Mouse (Mus musculus) CH12.LX (cell line): ENCODE measurements around the gene 6430531B16Rik. TPM values are rescaled to one million over a fixed set of nuclear protein-coding genes. Genes with fewer than 3 reads are reported as not detected.

Experiments used
- DNase-seq: peaks from one replicate; pipeline ENCODE4 v3.0.0-alpha.2; 2013; ENCODE audit errors: extremely low read depth
- H3K27ac ChIP-seq: 2 replicates; pipeline ENCODE4 v1.5.1; 2012; ENCODE audit warnings: low read depth, mild to moderate bottlenecking, control low read depth, moderate library complexity; ENCODE audit not compliant: insufficient read depth
- H3K27me3 ChIP-seq: replicated peaks from 2 replicates; pipeline ENCODE3; 2012; ENCODE audit warnings: inconsistent platforms
- H3K36me3 ChIP-seq, 2 experiments: replicated peaks in 1 of 2; 2 replicates each; pipeline versions ENCODE3 to v1.6.1; 2012; ENCODE audit warnings: inconsistent platforms in 1 of 2, low read length in 1 of 2, mild to moderate bottlenecking in 1 of 2, mixed read lengths in 1 of 2, moderate library complexity in 1 of 2; ENCODE audit not compliant: control insufficient read depth in 1 of 2, insufficient read depth in 1 of 2
- H3K4me1 ChIP-seq, 2 experiments: 2 replicates each; pipeline ENCODE4 v1.6.1; 2012; ENCODE audit warnings: inconsistent platforms in 1 of 2, moderate library complexity in 1 of 2; ENCODE audit not compliant: insufficient read depth in 2 of 2, control insufficient read depth in 1 of 2
- H3K4me2 ChIP-seq: 2 replicates; pipeline ENCODE4 v1.6.1; 2012; ENCODE audit warnings: low read depth, mild to moderate bottlenecking, control low read depth; ENCODE audit not compliant: poor library complexity, insufficient read depth, severe bottlenecking
- H3K4me3 ChIP-seq, 3 experiments: fragments of 150-350 bp in 1 of 3; sonication (generic) in 1 of 3; replicated peaks in 1 of 3; 2 replicates each; pipeline versions ENCODE3 to v1.5.1; 2011 to 2012; ENCODE audit warnings: low read depth in 2 of 3, low read length in 2 of 3, mild to moderate bottlenecking in 2 of 3, moderate library complexity in 2 of 3, control low read depth in 1 of 3, improper control_type of control experiment in 1 of 3, inconsistent platforms in 1 of 3, mixed read lengths in 1 of 3; ENCODE audit not compliant: poor library complexity in 1 of 3
- H3K79me2 ChIP-seq: replicated peaks from 2 replicates; pipeline ENCODE4 v1.6.1; 2012; ENCODE audit warnings: mild to moderate bottlenecking, moderate library complexity; ENCODE audit not compliant: control insufficient read depth, poor library complexity, insufficient read depth, severe bottlenecking; ENCODE audit errors: extremely low read depth
- H3K9ac ChIP-seq: 2 replicates; pipeline ENCODE4 v1.6.1; 2012; ENCODE audit warnings: low read depth, mild to moderate bottlenecking, control low read depth, moderate library complexity; ENCODE audit not compliant: insufficient read depth
- H3K9me3 ChIP-seq: replicated peaks from 2 replicates; pipeline ENCODE3; 2012; ENCODE audit warnings: low read length, inconsistent platforms, mixed read lengths
- CHD1 ChIP-seq: IDR thresholded peaks from 2 replicates; pipeline ENCODE4 v1.6.1; 2012; ENCODE audit warnings: low read depth, low read length, improper control_type of control experiment, inconsistent platforms
- ELF1 ChIP-seq: IDR thresholded peaks from 2 replicates; pipeline ENCODE4 v1.6.1; 2014; ENCODE audit warnings: low read depth, mild to moderate bottlenecking, inconsistent platforms, low read length, improper control_type of control experiment
- HCFC1 ChIP-seq: IDR thresholded peaks from 2 replicates; pipeline ENCODE4 v1.6.1; 2012; ENCODE audit warnings: low read depth, mild to moderate bottlenecking, inconsistent platforms, low read length, improper control_type of control experiment
- JUND ChIP-seq: conservative IDR thresholded peaks from 2 replicates; pipeline ENCODE4 v1.6.1; 2011; ENCODE audit warnings: low read depth, low read length, improper control_type of control experiment
- KAT2A ChIP-seq: IDR thresholded peaks from 2 replicates; pipeline ENCODE4 v1.6.1; 2012; ENCODE audit warnings: low read length, improper control_type of control experiment, inconsistent platforms; ENCODE audit not compliant: insufficient replicate concordance
- MAFK ChIP-seq: IDR thresholded peaks from 2 replicates; pipeline ENCODE4 v1.6.1; 2011; ENCODE audit warnings: low read length, improper control_type of control experiment; ENCODE audit not compliant: insufficient replicate concordance
- MAX ChIP-seq: IDR thresholded peaks from 2 replicates; pipeline ENCODE4 v1.6.1; 2011; ENCODE audit warnings: low read length, improper control_type of control experiment
- MXI1 ChIP-seq: IDR thresholded peaks from 2 replicates; pipeline ENCODE4 v1.6.1; 2011; ENCODE audit warnings: mild to moderate bottlenecking, low read depth, low read length, improper control_type of control experiment
- NRF1 ChIP-seq: IDR thresholded peaks from 2 replicates; pipeline ENCODE4 v1.6.1; 2014; ENCODE audit warnings: low read depth, mild to moderate bottlenecking, inconsistent platforms, low read length, improper control_type of control experiment, moderate library complexity
- POLR2A ChIP-seq: IDR thresholded peaks from 2 replicates; pipeline ENCODE4 v1.6.1; 2011; ENCODE audit warnings: low read depth, mild to moderate bottlenecking, improper control_type of control experiment, low read length
- RAD21 ChIP-seq: IDR thresholded peaks from 2 replicates; pipeline ENCODE4 v1.6.1; 2011; ENCODE audit warnings: low read depth, mild to moderate bottlenecking, low read length, improper control_type of control experiment, moderate library complexity
- SIN3A ChIP-seq: IDR thresholded peaks from 2 replicates; pipeline ENCODE4 v1.6.1; 2012; ENCODE audit warnings: low read length, improper control_type of control experiment, inconsistent platforms
- TBP ChIP-seq: conservative IDR thresholded peaks from 2 replicates; pipeline ENCODE4 v1.6.1; 2011; ENCODE audit warnings: low read depth, low read length, improper control_type of control experiment
- UBTF ChIP-seq: IDR thresholded peaks from 2 replicates; pipeline ENCODE4 v1.6.1; 2012; ENCODE audit warnings: low read depth, mild to moderate bottlenecking, inconsistent platforms, low read length, improper control_type of control experiment, moderate library complexity
- USF2 ChIP-seq: conservative IDR thresholded peaks from 2 replicates; pipeline ENCODE4 v1.6.1; 2011; ENCODE audit warnings: low read depth, low read length, improper control_type of control experiment
- ZMIZ1 ChIP-seq: IDR thresholded peaks from 2 replicates; pipeline ENCODE4 v1.6.1; 2012; ENCODE audit warnings: low read depth, mild to moderate bottlenecking, inconsistent platforms, low read length, improper control_type of control experiment
- dilution Hi-C: fragments of 300-500 bp; cut with MboI; formaldehyde crosslinking; loops from 2 replicates; pipeline ENCODE4 v1.14.3; 2020; ENCODE audit warnings: low sequenced_read_pairs; ENCODE audit not compliant: extremely low pct_unique_long_range_greater_than_20kb, extremely low pct_ligation_motif_present
- in situ Hi-C: fragments of 300-500 bp; cut with MboI; formaldehyde crosslinking; loops from 3 replicates; pipeline ENCODE4 v1.14.3; 2019; ENCODE audit warnings: low sequenced_read_pairs, low pct_ligation_motif_present, low pct_unique_long_range_greater_than_20kb, mixed read lengths
- polyA plus RNA-seq: library from polyadenylated mRNA; unstranded; fragments of >175 nt; gene quantifications from 2 replicates; pipeline ENCODE4 v1.2.1, GENCODE M21; 2012; ENCODE audit warnings: low read depth; ENCODE audit not compliant: insufficient read length
- total RNA-seq, 2 experiments: library from RNA; depleted of rRNA; stranded (reverse); fragments of 300-350 nt in 1 of 2; fragments of >200 nt in 1 of 2; gene quantifications; 2 replicates each; pipeline ENCODE4 v1.2.3; 2012 to 2014

Gene 6430531B16Rik
- total and polyA plus RNA-seq, 3 experiments: 0.13 to 0.21 TPM; not detected in 1

GRCm38 (mm10) chr7:139990864-139991394 is 12.4 kb upstream of the 6430531B16Rik start:
- Histone ChIP-seq H3K4me3 (peak overlapping the region; percentile 68 to 79 (median 68)), H3K4me2 (peak overlapping the region; percentile 69), H3K27me3 (no peaks in the 10 kb centered on the region), H3K36me3 (peaks cover 44 to 60% of the 10 kb centered on the region in 2 experiments), H3K79me2 (peaks cover 26% of the 10 kb centered on the region), H3K27ac (peak overlapping the region; percentile 63; the same call in 1 of the 2 replicates), H3K9ac (peak overlapping the region; percentile 72), H3K4me1 (peaks cover 25 to 67% of the 10 kb centered on the region in 2 experiments), H3K9me3 (no peaks in the 10 kb centered on the region)
- peak; percentile 32 for DNase-seq
- in situ Hi-C loops: loop anchor here (5.0 to 10.0 kb wide), 2 partner anchors 79 to 144 kb away; partner anchors contain the start of gene Mtg1
- TF ChIP-seq USF2: no peak
- TF ChIP-seq JUND: no peak
- TF ChIP-seq NRF1: peak; percentile 50; the same call in 1 of the 2 replicates
- no peak for TF ChIP-seq UBTF
- peak; percentile 52; the same call in 1 of the 2 replicates for TF ChIP-seq SIN3A
- TF ChIP-seq ZMIZ1: 0 out of 2 replicates have a peak, but pooled peaks have one; percentile 20
- peak; percentile 53; the same call in 1 of the 2 replicates for TF ChIP-seq ELF1
- TF ChIP-seq MXI1: peak; percentile 46; the same call in 1 of the 2 replicates
- no peak for TF ChIP-seq MAFK
- TF ChIP-seq POLR2A: 0 out of 2 replicates have a peak, but pooled peaks have one; percentile 29
- dilution Hi-C loops: no loop called here

- Histone ChIP-seq H3K27ac (no peak overlapping the region), H3K9me3 (no peaks in the 10 kb centered on the region), H3K9ac (no peak overlapping the region), H3K36me3 (peaks cover 66 to 74% of the 10 kb centered on the region in 2 experiments), H3K4me2 (no peak overlapping the region), H3K79me2 (peaks cover 26% of the 10 kb centered on the region), H3K27me3 (no peaks in the 10 kb centered on the region), H3K4me3 (no peak overlapping the region), H3K4me1 (peaks cover 13 to 60% of the 10 kb centered on the region in 2 experiments)
- no peak for TF ChIP-seq KAT2A
- TF ChIP-seq MAFK: no peak
- dilution Hi-C loops: no loop called here
- DNase-seq: no peak
- in situ Hi-C loops: no loop called here
These were observed 9.7 kb upstream of the 6430531B16Rik start for GRCm38 (mm10) chr7:139988272-139988671.

- peaks cover 3 to 53% of the 10 kb centered on the region in 2 experiments; a peak in 3 of 4 replicates for H3K4me1 ChIP-seq
These were observed 6.0 kb upstream of the 6430531B16Rik start for GRCm38 (mm10) chr7:139984505-139984904.

More at GRCm38 (mm10) chr7:139984505-139984904, 6.0 kb upstream of the 6430531B16Rik start:
- in situ Hi-C loops (no loop called here), dilution Hi-C loops (no loop called here)
- Histone ChIP-seq H3K27ac (no peak overlapping the region), H3K79me2 (peaks cover 1% of the 10 kb centered on the region; the same call in 1 of the 2 replicates), H3K27me3 (no peaks in the 10 kb centered on the region), H3K36me3 (peaks cover 84 to 89% of the 10 kb centered on the region in 2 experiments), H3K9me3 (no peaks in the 10 kb centered on the region), H3K4me3 (no peak overlapping the region), H3K4me2 (no peak overlapping the region), H3K9ac (no peak overlapping the region)
- TF ChIP-seq TBP (no peak), HCFC1 (no peak), UBTF (no peak), CHD1 (no peak), RAD21 (no peak), MAX (no peak), SIN3A (no peak), USF2 (no peak)
- DNase-seq: no peak
